Mouse (Mus musculus) liver, postnatal 0 days (tissue): ENCODE results near the gene Hmgb2.

ENCODE experiments used
- CTCF ChIP-seq: sonication (generic); IDR thresholded peaks from 2 replicates; pipeline ENCODE4 v1.5.1; 2016; ENCODE audit warnings: antibody characterized with exemption, low read depth
- EP300 ChIP-seq: IDR thresholded peaks from 2 replicates; pipeline ENCODE4 v1.6.1; 2016; ENCODE audit warnings: antibody characterized with exemption, low read depth, mild to moderate bottlenecking

GRCm38 (mm10) chr8:57530238-57530637 lies 18.5 kb downstream of the Hmgb2 start:
- TF ChIP-seq EP300 (no peak), CTCF (no peak)
